In the genomic region with DNA sequence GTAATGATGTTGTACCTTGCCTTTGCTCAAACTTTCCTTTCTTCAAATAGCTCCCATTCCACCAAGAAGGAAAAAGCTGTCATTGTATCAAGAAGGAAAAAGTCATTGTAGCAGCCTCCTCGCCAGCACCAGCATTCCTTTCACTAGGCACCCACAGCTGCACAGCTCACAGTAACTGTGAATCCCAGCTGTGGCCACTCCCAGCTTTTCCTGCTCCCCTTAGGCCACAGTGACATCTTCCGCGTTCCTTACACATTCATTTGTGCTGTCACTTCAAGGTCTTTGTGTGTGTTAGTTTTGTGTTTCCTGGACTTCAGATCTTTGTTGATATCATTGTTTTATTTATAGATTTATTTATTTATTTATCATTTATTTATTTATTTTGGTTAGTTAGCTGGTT, we compare ENCODE assay signal across 17 mouse cellular contexts. TPM values are rescaled to one million over a fixed set of nuclear protein-coding genes. Genes with fewer than 3 reads are reported as not detected.
DNase-seq lines count a peak whose midpoint lies in the region; ATAC-seq and TF ChIP-seq lines count a peak whose summit lies in the region.
"Had no signal": no experiment of that assay in that cellular context is flagged by ENCODE, and none has a peak within 500 bp of the region (broad histone marks: within the 10 kb centered on the region; RNA-seq: fewer than 3 reads in every experiment).

No protein-coding gene starts in this region.

- ATAC-seq in limb, embryonic 14.5 days (ENCODE audit: low FRiP score, low read depth) = no peak
- no peak for ATAC-seq in monocyte, adult 5-6 weeks (replicated peaks; ENCODE audit: insufficient number of reproducible peaks, low FRiP score, low TSS enrichment, poor library complexity, severe bottlenecking)
- ATAC-seq: midbrain, embryonic 13.5 days had no signal

- H3K4me1 ChIP-seq in limb, embryonic 14.5 days (ENCODE audit: control insufficient read depth, insufficient read depth, low read length) = no peaks in the 10 kb centered on the region
- peaks cover 12% of the 10 kb centered on the region for H3K4me1 ChIP-seq in limb, embryonic 10.5 days
- H3K4me1 ChIP-seq: hindbrain, embryonic 15.5 days; midbrain, embryonic 13.5 days had no signal

- H3K27me3 ChIP-seq in limb, embryonic 14.5 days (ENCODE audit: control insufficient read depth, insufficient read depth, low read length) = no peaks in the 10 kb centered on the region
- no peaks in the 10 kb centered on the region for H3K27me3 ChIP-seq in limb, embryonic 10.5 days (ENCODE audit: low read depth, poor library complexity, severe bottlenecking)
- H3K27me3 ChIP-seq: forebrain, embryonic 12.5 days; hindbrain, embryonic 15.5 days; midbrain, embryonic 13.5 days had no signal

- no peak overlapping the region for H3K4me3 ChIP-seq in limb, embryonic 14.5 days (replicated peaks; ENCODE audit: low read length)
- no peak overlapping the region for H3K4me3 ChIP-seq in limb, embryonic 10.5 days
- H3K4me3 ChIP-seq: forebrain, embryonic 12.5 days; hindbrain, embryonic 15.5 days; layer of hippocampus, adult 2 months; midbrain, embryonic 13.5 days had no signal

- peak; percentile 38 for DNase-seq in adrenal gland, postnatal 14 days
- DNase-seq in adrenal gland, postnatal 25 days = no peak
- no peak for DNase-seq in limb, embryonic 14.5 days (ENCODE audit: low spot score)
- no peak for DNase-seq in limb, embryonic 10.5 days (ENCODE audit: low spot score)
- peak; percentile 51 for DNase-seq in R1 (ENCODE audit: low read depth, low spot score)
- peak; percentile 21 for DNase-seq in lung, postnatal 36 days
- DNase-seq in spleen, postnatal 10 days (ENCODE audit: low spot score in 2 of 2) = no peak
- DNase-seq: cerebellum, adult 8-10 months; gastrocnemius, postnatal 36 days; kidney, adult 18-20 months; retina, postnatal 1 day had no signal

- 39% methylated on average over 3 of the region's 3 CpGs for WGBS in limb, embryonic 14.5 days
- 46% methylated on average over 3 of the region's 3 CpGs for WGBS in limb, embryonic 10.5 days

- H3K9me3 ChIP-seq in limb, embryonic 14.5 days (ENCODE audit: control insufficient read depth, low read length) = no peaks in the 10 kb centered on the region
- no peaks in the 10 kb centered on the region for H3K9me3 ChIP-seq in limb, embryonic 10.5 days (replicated peaks)
- H3K9me3 ChIP-seq: forebrain, embryonic 12.5 days; hindbrain, embryonic 15.5 days; midbrain, embryonic 13.5 days had no signal

- no peak overlapping the region for H3K9ac ChIP-seq in limb, embryonic 14.5 days (ENCODE audit: low read depth, low read length, severe bottlenecking)
- H3K9ac ChIP-seq: forebrain, embryonic 12.5 days; hindbrain, embryonic 15.5 days; midbrain, embryonic 13.5 days had no signal

- no peaks in the 10 kb centered on the region for H3K36me3 ChIP-seq in limb, embryonic 14.5 days (ENCODE audit: control insufficient read depth, insufficient read depth, low read length)
- H3K36me3 ChIP-seq in limb, embryonic 10.5 days = no peaks in the 10 kb centered on the region
- H3K36me3 ChIP-seq: forebrain, embryonic 12.5 days; hindbrain, embryonic 15.5 days; midbrain, embryonic 13.5 days had no signal

- 0 out of 2 replicates have a peak overlapping the region, but pooled peaks have one; percentile 19 for H3K27ac ChIP-seq in limb, embryonic 14.5 days (replicated peaks; ENCODE audit: low read depth, low read length)
- no peak overlapping the region for H3K27ac ChIP-seq in limb, embryonic 10.5 days
- H3K27ac ChIP-seq: forebrain, embryonic 12.5 days; hindbrain, embryonic 15.5 days; layer of hippocampus, adult 2 months; midbrain, embryonic 13.5 days had no signal

- no peak for TF ChIP-seq POLR2A in limb, embryonic 14.5 days (IDR thresholded peaks at IDR 0.05; ENCODE audit: borderline replicate concordance, extremely low read depth, insufficient read depth, insufficient read length)

- no peak overlapping the region for H3K4me2 ChIP-seq in limb, embryonic 14.5 days (replicated peaks; ENCODE audit: low read depth, low read length, severe bottlenecking)
- H3K4me2 ChIP-seq: forebrain, embryonic 12.5 days; hindbrain, embryonic 15.5 days; liver, embryonic 11.5 days; midbrain, embryonic 13.5 days had no signal

RNA-seq across cellular contexts. Expression of gene Frs2, which starts 23.7 kb away (rescaled TPM):
- total RNA-seq in adrenal gland, postnatal 14 days (2021) = 26.4 and 30.9 TPM in 2 replicates
- 29.0 and 29.5 TPM in 2 replicates for total RNA-seq in adrenal gland, postnatal 25 days (2021)
- 36.6 and 44.1 TPM in 2 replicates for polyA plus RNA-seq in limb, embryonic 14.5 days (2012; rRNA removed)
- polyA plus RNA-seq in limb, embryonic 14.5 days (2014; fragmentation: Nextera tagmentation; extraction: Ambion mirVana) = 29.1 and 32.8 TPM in 2 replicates
- 18.0 and 20.0 TPM in 2 replicates for polyA plus RNA-seq in limb, embryonic 10.5 days (2016; fragmentation: Nextera tagmentation; extraction: Ambion mirVana)
- 9.1 to 21.4 TPM (median 12.1 TPM) in 3 replicates for total RNA-seq in monocyte, adult 5-6 weeks (2017)

RNA-seq across cellular contexts. Expression of gene Yeats4, which starts 52.2 kb away (rescaled TPM):
- 44.3 and 44.6 TPM in 2 replicates for total RNA-seq in adrenal gland, postnatal 14 days (2021)
- total RNA-seq in adrenal gland, postnatal 25 days (2021) = 42.6 and 51.7 TPM in 2 replicates
- 67.2 and 71.6 TPM in 2 replicates for polyA plus RNA-seq in limb, embryonic 14.5 days (2012; rRNA removed)
- 72.1 and 76.3 TPM in 2 replicates for polyA plus RNA-seq in limb, embryonic 14.5 days (2014; fragmentation: Nextera tagmentation; extraction: Ambion mirVana)
- 107 and 111 TPM in 2 replicates for polyA plus RNA-seq in limb, embryonic 10.5 days (2016; fragmentation: Nextera tagmentation; extraction: Ambion mirVana)
- total RNA-seq in monocyte, adult 5-6 weeks (2017) = 75.3 to 119 TPM (median 109 TPM) in 3 replicates

Comparison
In these comparisons a context has a peak if more than half of its experiments do, and no peak if none do; other contexts are left out.
1. DNase-seq: peak in adrenal gland, postnatal 14 days (single experiment), R1 (single experiment) and lung, postnatal 36 days (single experiment); none in adrenal gland, postnatal 25 days (single experiment), limb, embryonic 14.5 days (single experiment), limb, embryonic 10.5 days (single experiment) and spleen, postnatal 10 days (0 of 2).